Mouse (Mus musculus) C2C12 (cell line): ENCODE measurements around the gene Rtl4.

Experiments
- CTCF ChIP-seq: IDR thresholded peaks from one replicate; pipeline ENCODE4 v1.5.1; 2011; ENCODE audit not compliant: control insufficient read depth, insufficient read depth, insufficient read length
- FOSL1 ChIP-seq: IDR thresholded peaks from one replicate; pipeline ENCODE4 v1.8.0; 2011; ENCODE audit warnings: mild to moderate bottlenecking, low read length; ENCODE audit not compliant: poor library complexity, insufficient read depth, severe bottlenecking
- MAX ChIP-seq: IDR thresholded peaks from one replicate; pipeline ENCODE4 v1.6.1; 2011; ENCODE audit warnings: mild to moderate bottlenecking, control low read depth
- MYOD1 ChIP-seq: IDR thresholded peaks from one replicate; pipeline ENCODE4 v1.6.1; 2011; ENCODE audit warnings: low read depth; ENCODE audit not compliant: control insufficient read depth, insufficient read length
- MYOG ChIP-seq: IDR thresholded peaks from one replicate; pipeline ENCODE4 v1.6.1; 2011; ENCODE audit not compliant: control insufficient read depth, insufficient read length; ENCODE audit errors: extremely low read depth
- USF1 ChIP-seq: IDR thresholded peaks from one replicate; pipeline ENCODE4 v1.6.1; 2011; ENCODE audit warnings: low read depth, mild to moderate bottlenecking, control low read depth, moderate library complexity

DNA sequence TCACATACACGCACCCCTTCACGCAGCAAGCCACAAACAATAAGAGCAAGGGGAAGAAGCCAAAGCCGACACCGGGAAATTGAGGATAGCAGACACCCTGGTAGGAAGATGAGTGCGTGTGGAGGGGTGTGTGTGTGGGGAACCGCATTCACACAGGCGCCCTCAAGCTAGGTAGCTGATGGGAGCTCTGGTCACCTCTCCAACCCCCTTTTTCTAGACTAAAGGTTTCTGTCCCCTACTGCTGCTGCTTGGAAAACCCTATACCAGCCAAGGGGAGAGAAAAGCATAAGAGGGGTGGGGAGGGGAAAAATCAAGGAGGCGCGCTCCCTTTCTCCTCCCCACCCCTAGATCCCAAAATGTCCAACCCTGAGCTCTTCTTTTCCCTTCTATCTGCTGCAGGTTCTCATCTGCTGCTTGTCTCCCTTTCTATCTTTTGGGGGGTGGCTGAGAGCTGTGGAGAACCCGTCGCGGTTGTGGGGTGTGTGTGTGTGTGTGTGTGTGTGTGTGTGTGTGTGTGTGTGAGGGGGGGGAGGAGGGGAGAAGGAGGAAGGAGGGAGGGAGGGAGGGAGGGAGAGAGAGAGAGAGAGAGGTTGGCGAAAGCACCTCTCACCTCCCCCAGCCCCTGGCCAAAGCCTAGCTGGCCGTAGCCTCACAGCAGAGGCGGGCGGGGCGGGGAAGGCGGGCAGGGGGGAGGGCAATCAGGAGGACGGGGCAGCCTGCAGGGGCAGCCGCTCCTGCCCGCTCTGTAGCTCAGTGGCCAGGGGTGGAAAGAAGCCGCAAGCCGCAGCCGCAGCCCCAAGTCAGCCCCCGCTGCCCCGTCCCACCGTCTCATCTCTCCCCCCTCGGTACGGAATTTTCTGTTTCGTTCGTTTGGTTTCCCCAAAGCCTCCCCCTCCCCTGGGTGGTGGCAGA, at the start of gene Rtl4:
- TF ChIP-seq USF1 = no peak
- TF ChIP-seq CTCF = no peak
- TF ChIP-seq MYOD1 = no peak
- no peak for TF ChIP-seq FOSL1
- no peak for TF ChIP-seq MAX
- TF ChIP-seq MYOG = no peak
